Mouse (Mus musculus): ENCODE measurements around the gene Cep41.

DNA sequence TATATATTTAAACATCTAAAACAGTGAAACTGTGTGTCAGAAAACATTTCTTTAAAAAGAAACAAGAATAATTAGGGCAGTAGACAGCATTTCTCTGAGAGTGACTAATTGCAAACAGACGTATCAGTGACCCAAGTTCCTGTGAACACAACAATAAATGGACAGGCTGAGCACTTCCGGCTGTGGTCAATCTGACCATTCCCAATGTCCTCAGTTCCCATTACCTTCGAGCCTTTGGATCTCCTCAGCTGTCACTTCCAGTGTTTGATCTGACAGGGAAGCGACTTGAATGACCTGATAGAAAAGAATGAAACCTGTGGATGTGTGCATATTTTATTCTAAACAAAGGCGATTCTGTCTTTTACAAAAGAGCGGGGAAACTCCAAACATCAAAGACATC lies 27.5 kb downstream of the Cep41 start:
- TF ChIP-seq CTCF (IDR thresholded peaks at IDR 0.05; ENCODE audit: low read depth) (no peak), EP300 (IDR thresholded peaks at IDR 0.05; ENCODE audit: low read depth) (no peak)
